Mouse (Mus musculus) megakaryocyte, embryonic 14.5 days (primary cell): ENCODE measurements around the gene Galnt10. TPM values are rescaled to one million over a fixed set of nuclear protein-coding genes. Genes with fewer than 3 reads are reported as not detected.

Experiments used
- H3K27me3 ChIP-seq: replicated peaks from 2 replicates; pipeline ENCODE3; 2012; ENCODE audit warnings: inconsistent platforms
- H3K36me3 ChIP-seq: replicated peaks from 2 replicates; pipeline ENCODE3; 2012; ENCODE audit warnings: low read length, inconsistent platforms, mixed read lengths
- H3K4me1 ChIP-seq: 2 replicates; pipeline ENCODE4 v1.6.1; 2012; ENCODE audit warnings: inconsistent platforms
- H3K4me3 ChIP-seq: replicated peaks from 2 replicates; pipeline ENCODE3; 2012; ENCODE audit warnings: moderate library complexity, mild to moderate bottlenecking, inconsistent platforms
- H3K9me3 ChIP-seq: 2 replicates; pipeline ENCODE4 v1.6.1; 2012; ENCODE audit warnings: inconsistent platforms
- FLI1 ChIP-seq: IDR thresholded peaks from 2 replicates; pipeline ENCODE4 v1.6.1; 2012; ENCODE audit warnings: low read length, inconsistent platforms, mixed read lengths
- GATA1 ChIP-seq: IDR thresholded peaks from 3 replicates; pipeline ENCODE4 v1.6.1; 2012; ENCODE audit warnings: mixed read lengths, low read length, inconsistent platforms, borderline replicate concordance
- polyA plus RNA-seq: library from polyadenylated mRNA; stranded (reverse); fragments of >175 nt; gene quantifications from 2 replicates; pipeline ENCODE4 v1.2.3, GENCODE M21; 2012; ENCODE audit warnings: low replicate concordance; ENCODE audit not compliant: insufficient read depth

Galnt10 gene
- polyA plus RNA-seq, 1 experiment = 0.74 TPM

- Histone ChIP-seq H3K36me3 (no peaks in the 10 kb centered on the region), H3K4me3 (no peak overlapping the region), H3K27me3 (peaks cover 50% of the 10 kb centered on the region), H3K4me1 (peaks cover 31% of the 10 kb centered on the region), H3K9me3 (peaks cover 23% of the 10 kb centered on the region)
- TF ChIP-seq FLI1 = no peak
- no peak for TF ChIP-seq GATA1
Measured at GRCm38 (mm10) chr11:57656602-57657275, 11.5 kb downstream of the Galnt10 start.

- H3K4me1 ChIP-seq = peaks cover 23% of the 10 kb centered on the region
- no peaks in the 10 kb centered on the region for H3K36me3 ChIP-seq
- H3K4me3 ChIP-seq = no peak overlapping the region
- TF ChIP-seq FLI1 = no peak
- TF ChIP-seq GATA1 = no peak
- H3K27me3 ChIP-seq = peaks cover 47% of the 10 kb centered on the region
- H3K9me3 ChIP-seq = peaks cover 23% of the 10 kb centered on the region
Measured at GRCm38 (mm10) chr11:57657370-57658072, 12.3 kb downstream of the Galnt10 start.

GRCm38 (mm10) chr11:57658214-57658613 lies 13.0 kb downstream of the Galnt10 start:
- no peak for TF ChIP-seq FLI1
- no peak for TF ChIP-seq GATA1
- H3K4me3 ChIP-seq = no peak overlapping the region
- peaks cover 40% of the 10 kb centered on the region for H3K27me3 ChIP-seq
- H3K4me1 ChIP-seq = peaks cover 20% of the 10 kb centered on the region
- H3K9me3 ChIP-seq = peaks cover 23% of the 10 kb centered on the region
- H3K36me3 ChIP-seq = no peaks in the 10 kb centered on the region

GRCm38 (mm10) chr11:57658751-57659150 lies 13.5 kb downstream of the Galnt10 start:
- no peak for TF ChIP-seq FLI1
- no peak overlapping the region for H3K4me3 ChIP-seq
- peaks cover 14% of the 10 kb centered on the region for H3K4me1 ChIP-seq
- H3K36me3 ChIP-seq = no peaks in the 10 kb centered on the region
- H3K27me3 ChIP-seq = peaks cover 34% of the 10 kb centered on the region
- peaks cover 23% of the 10 kb centered on the region for H3K9me3 ChIP-seq

GRCm38 (mm10) chr11:57660156-57660555 lies 14.9 kb downstream of the Galnt10 start:
- H3K9me3 ChIP-seq = peaks cover 23% of the 10 kb centered on the region
- H3K36me3 ChIP-seq = no peaks in the 10 kb centered on the region
- H3K4me1 ChIP-seq = peaks cover 5% of the 10 kb centered on the region
- no peak overlapping the region for H3K4me3 ChIP-seq
- peaks cover 26% of the 10 kb centered on the region for H3K27me3 ChIP-seq
- no peak for TF ChIP-seq FLI1
- TF ChIP-seq GATA1 = no peak

GRCm38 (mm10) chr11:57660814-57661213 lies 15.6 kb downstream of the Galnt10 start:
- peaks cover 23% of the 10 kb centered on the region for H3K9me3 ChIP-seq
- peaks cover 22% of the 10 kb centered on the region for H3K27me3 ChIP-seq
- no peaks in the 10 kb centered on the region for H3K36me3 ChIP-seq
- H3K4me1 ChIP-seq = peaks cover under 1% of the 10 kb centered on the region; the same call in 1 of the 2 replicates
- TF ChIP-seq GATA1 (no peak), FLI1 (no peak)
- H3K4me3 ChIP-seq = no peak overlapping the region

- TF ChIP-seq GATA1 (no peak), FLI1 (no peak)
- Histone ChIP-seq H3K4me1 (no peaks in the 10 kb centered on the region; the same call in 1 of the 2 replicates), H3K4me3 (no peak overlapping the region), H3K36me3 (no peaks in the 10 kb centered on the region), H3K9me3 (peaks cover 23% of the 10 kb centered on the region), H3K27me3 (peaks cover 18% of the 10 kb centered on the region)
Measured at GRCm38 (mm10) chr11:57661492-57662229, 16.4 kb downstream of the Galnt10 start.

GRCm38 (mm10) chr11:57662231-57662630 lies 17.0 kb downstream of the Galnt10 start:
- Histone ChIP-seq H3K9me3 (peaks cover 23% of the 10 kb centered on the region), H3K36me3 (no peaks in the 10 kb centered on the region), H3K4me1 (no peaks in the 10 kb centered on the region; the same call in 1 of the 2 replicates), H3K27me3 (peaks cover 16% of the 10 kb centered on the region), H3K4me3 (no peak overlapping the region)
- TF ChIP-seq FLI1 (no peak), GATA1 (no peak)

- H3K4me3 ChIP-seq = no peak overlapping the region
- no peaks in the 10 kb centered on the region for H3K36me3 ChIP-seq
- H3K9me3 ChIP-seq = peaks cover 23% of the 10 kb centered on the region
- no peaks in the 10 kb centered on the region; the same call in 1 of the 2 replicates for H3K4me1 ChIP-seq
- TF ChIP-seq FLI1 (no peak), GATA1 (no peak)
- H3K27me3 ChIP-seq = peaks cover 12% of the 10 kb centered on the region
Measured at GRCm38 (mm10) chr11:57663271-57663670, 18.0 kb downstream of the Galnt10 start.

- H3K27me3 ChIP-seq = peaks cover 10% of the 10 kb centered on the region
- no peaks in the 10 kb centered on the region; the same call in 1 of the 2 replicates for H3K4me1 ChIP-seq
- no peak overlapping the region for H3K4me3 ChIP-seq
- TF ChIP-seq FLI1 (no peak), GATA1 (no peak)
- H3K9me3 ChIP-seq = peaks cover 16% of the 10 kb centered on the region
- H3K36me3 ChIP-seq = no peaks in the 10 kb centered on the region
Measured at GRCm38 (mm10) chr11:57664741-57665140, 19.5 kb downstream of the Galnt10 start.
